Mouse (Mus musculus): Measurements from ENCODE around the gene Vmn1r152.
"Not testable (repeated sequence)": the region's sequence is repeated elsewhere in the genome, so short reads cannot be mapped to it uniquely, and the experiment has no call there.

The Vmn1r152 gene

DNA sequence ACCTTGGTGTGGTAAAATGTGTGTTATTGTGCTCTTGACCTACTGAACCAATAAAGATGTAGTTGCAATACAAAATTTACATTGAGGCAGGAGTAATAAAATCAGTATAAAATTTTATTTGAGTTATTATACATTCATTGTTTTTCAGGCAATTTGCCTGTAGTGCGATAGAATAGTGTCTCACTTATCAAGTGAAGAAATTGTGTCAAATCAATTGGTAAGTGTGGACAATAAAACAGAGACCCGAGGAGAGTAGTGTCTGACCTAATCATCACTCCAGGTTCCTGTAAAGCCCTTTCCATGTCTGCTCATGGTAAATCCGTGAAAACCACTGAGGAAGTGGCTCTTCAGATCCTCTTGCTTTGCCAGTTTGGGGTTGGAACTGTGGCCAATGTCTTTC lies at the start of gene Vmn1r152:
Gene Vmn1r152 (plus strand): TSS at position 301 of the 400 bp plus-strand sequence.
- not testable (repeated sequence) for DNase-seq

DNA sequence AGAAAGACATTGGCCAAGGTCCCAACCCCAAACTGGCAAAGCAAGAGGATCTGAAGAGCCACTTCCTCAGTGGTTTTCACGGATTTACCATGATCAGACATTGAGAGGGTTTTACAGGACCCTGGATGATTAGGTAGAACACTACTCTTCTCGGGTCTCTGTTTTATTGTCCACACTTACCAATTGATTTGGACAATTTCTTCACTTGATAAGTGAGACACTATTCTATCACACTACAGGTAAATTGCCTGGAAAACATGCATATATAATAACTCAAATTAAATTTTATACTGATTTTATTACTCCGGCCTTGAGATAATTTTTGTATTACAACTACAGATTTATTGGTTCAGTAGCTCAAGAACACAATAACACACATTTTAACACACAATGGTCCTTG lies 23.2 kb upstream of the Vmn1r152 start, which contains the start of gene Vmn1r151:
Gene Vmn1r151 (minus strand): TSS at position 101 of the 400 bp plus-strand sequence.
- DNase-seq: not testable (repeated sequence)

DNA sequence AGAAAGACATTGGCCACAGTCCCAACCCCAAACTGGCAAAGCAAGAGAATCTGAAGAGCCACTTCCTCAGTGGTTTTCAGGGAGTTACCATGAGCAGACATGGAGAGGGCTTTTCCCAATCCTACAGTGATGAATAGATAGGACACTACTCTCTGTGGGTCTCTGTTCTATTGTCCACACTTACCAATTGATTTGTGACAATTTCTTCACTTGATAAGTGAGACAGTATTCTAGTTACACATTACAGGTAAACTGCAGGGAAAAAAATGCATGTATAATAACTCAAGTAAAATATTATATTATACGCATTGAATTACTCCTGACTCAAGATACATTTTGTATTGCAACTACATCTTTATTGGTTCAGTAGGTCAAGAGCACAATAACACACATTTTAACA lies 12.0 kb downstream of the Vmn1r152 start, which contains the start of gene Gm8677:
Gene Gm8677 (minus strand): TSS at position 101 of the 400 bp plus-strand sequence.
- not testable (repeated sequence) for DNase-seq

DNA sequence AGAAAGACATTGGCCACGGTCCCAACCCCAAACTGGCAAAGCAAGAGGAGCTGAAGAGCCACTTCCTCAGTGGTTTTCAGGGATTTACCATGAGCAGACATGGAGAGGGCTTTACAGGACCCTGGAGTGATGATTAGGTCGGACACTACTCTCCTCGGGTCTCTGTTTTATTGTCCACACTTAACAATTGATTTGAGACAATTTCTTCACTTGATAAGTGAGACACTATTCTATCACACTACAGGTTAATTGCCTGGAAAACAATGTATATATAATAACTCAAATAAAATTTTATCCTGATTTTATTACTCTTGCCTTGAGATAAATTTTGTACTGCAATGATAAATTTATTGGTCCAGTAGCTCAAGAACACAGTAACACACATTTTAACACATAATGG lies 42.5 kb downstream of the Vmn1r152 start, which contains the start of gene Gm4201:
Gene Gm4201 (minus strand): TSS at position 101 of the 400 bp plus-strand sequence.
- DNase-seq: not testable (repeated sequence)
